Mouse (Mus musculus): ENCODE measurements around the gene Plekhm1. TPM values are rescaled to one million over a fixed set of nuclear protein-coding genes. Genes with fewer than 3 reads are reported as not detected.
"Not testable (repeated sequence)": the region's sequence is repeated elsewhere in the genome, so short reads cannot be mapped to it uniquely, and the experiment has no call there.

Plekhm1 gene
- 7.4 and 8.2 TPM in 2 replicates for polyA plus RNA-seq (2015; fragmentation: Nextera tagmentation; extraction: Ambion mirVana)

DNA sequence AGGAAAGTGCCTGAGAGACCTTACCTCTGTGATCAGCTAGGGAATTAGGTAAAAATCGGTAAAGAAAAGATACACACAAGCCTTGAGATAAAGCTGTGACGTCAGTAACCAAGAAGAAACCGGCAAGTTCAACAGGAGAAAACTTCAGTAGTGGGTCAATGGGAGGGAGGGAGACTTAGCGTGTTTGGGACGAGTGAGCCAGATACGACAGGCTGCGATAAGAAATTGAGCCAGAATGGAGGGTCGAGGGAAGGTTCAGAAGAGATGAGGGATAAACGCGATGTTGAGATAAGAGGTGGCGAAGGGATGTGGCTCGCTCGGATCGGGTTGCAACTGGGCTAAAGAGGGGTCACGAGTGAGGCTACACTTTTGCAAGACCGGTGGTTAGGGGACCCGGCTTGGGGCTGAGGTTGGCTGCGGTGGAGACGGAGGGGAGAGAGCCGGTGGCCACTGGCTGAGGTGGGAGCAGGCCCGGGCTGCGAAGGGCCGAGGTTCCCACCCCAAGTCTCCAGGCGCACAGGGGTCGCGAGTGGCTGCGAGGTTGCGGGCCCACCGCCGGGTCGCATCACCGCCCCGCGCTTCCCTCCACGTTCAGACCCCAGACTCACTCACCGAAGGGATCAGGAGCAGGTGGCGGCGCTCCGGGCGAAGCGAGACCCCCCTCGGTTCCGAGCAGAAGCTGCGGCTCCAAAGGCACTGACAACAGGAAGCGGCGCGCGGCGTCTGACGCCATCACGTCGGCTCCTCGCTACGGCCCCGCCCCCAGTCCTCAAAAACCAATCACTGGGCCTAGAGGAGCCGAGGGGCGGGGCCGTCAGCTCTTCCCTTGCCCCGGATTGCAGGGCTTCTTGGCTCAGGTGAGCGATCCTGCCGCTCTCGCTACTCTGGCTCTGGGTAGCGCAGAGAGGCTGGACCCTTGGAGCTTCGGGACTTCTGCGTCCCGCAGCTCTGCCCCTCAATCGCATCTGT is at the start of gene Plekhm1:
Plekhm1 (minus strand) TSS at position 707 of the 969 bp plus-strand sequence.
- Histone ChIP-seq H3K9me3 (replicated peaks) (no peaks in the 10 kb centered on the region), H3K36me3 (0 out of 2 replicates have a peak, but pooled peaks cover 5% of the 10 kb centered on the region), H3K27ac (peak within 1 kb of the TSS; percentile 81), H3K4me3 (replicated peaks) (peak within 1 kb of the TSS; percentile 93), H3K4me1 (peaks cover 26% of the 10 kb centered on the region), H3K4me2 (peak within 1 kb of the TSS; percentile 93), H3K9ac (peak within 1 kb of the TSS; percentile 77), H3K27me3 (peaks cover 10% of the 10 kb centered on the region)
- WGBS, result under 1% methylated on average over 67 of the region's 67 CpGs
- peak; percentile 98 for ATAC-seq (replicated peaks; ENCODE audit: low FRiP score)

DNA sequence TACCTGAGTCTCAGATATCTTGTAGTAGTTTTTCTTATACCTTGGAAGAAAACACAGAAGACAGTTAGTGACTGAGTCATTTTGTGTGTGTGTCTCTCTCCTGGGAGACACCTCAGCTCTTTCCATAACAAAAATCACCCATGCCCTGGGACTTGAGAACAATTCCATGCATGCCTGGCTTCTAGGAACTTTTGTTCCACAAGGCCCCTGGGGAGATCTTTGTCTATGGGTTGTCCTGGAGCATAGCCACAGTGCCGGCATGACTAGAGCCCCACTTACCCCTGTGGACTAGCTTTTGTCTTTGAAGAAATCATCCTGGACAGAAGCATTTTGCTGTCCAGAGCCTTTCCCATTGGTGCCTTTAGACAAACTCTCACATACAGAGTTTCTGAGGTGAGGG is 38.6 kb upstream of the Plekhm1 start:
- H3K27ac ChIP-seq; ATAC-seq (replicated peaks; ENCODE audit: low FRiP score); H3K27me3 ChIP-seq; H3K4me3 ChIP-seq (replicated peaks); H3K4me1 ChIP-seq; H3K9ac ChIP-seq; H3K9me3 ChIP-seq (replicated peaks); H3K36me3 ChIP-seq; H3K4me2 ChIP-seq: not testable (repeated sequence)
- WGBS, result 85% methylated on average over 1 of the region's 1 CpGs

GRCm38 (mm10) chr11:103449721-103450120 is 37.2 kb upstream of the Plekhm1 start:
- not testable (repeated sequence) for H3K4me3 ChIP-seq (replicated peaks); ATAC-seq (replicated peaks; ENCODE audit: low FRiP score); H3K4me1 ChIP-seq; H3K9me3 ChIP-seq (replicated peaks); H3K4me2 ChIP-seq; H3K36me3 ChIP-seq; H3K9ac ChIP-seq; H3K27ac ChIP-seq; H3K27me3 ChIP-seq
- WGBS, result 90% methylated on average over 14 of the region's 14 CpGs

- no peaks in the 10 kb centered on the region for H3K4me1 ChIP-seq
- no peaks in the 10 kb centered on the region for H3K27me3 ChIP-seq
- no peak overlapping the region for H3K9ac ChIP-seq
- ATAC-seq (replicated peaks; ENCODE audit: low FRiP score), result no peak
- H3K4me2 ChIP-seq, result no peak overlapping the region
- H3K4me3 ChIP-seq (replicated peaks), result no peak overlapping the region
- WGBS, result 91% methylated on average over 3 of the region's 3 CpGs
- no peak overlapping the region for H3K27ac ChIP-seq
- no peaks in the 10 kb centered on the region for H3K36me3 ChIP-seq
- H3K9me3 ChIP-seq (replicated peaks), result no peaks in the 10 kb centered on the region
Measured at GRCm38 (mm10) chr11:103443678-103444077, 31.2 kb upstream of the Plekhm1 start.

DNA sequence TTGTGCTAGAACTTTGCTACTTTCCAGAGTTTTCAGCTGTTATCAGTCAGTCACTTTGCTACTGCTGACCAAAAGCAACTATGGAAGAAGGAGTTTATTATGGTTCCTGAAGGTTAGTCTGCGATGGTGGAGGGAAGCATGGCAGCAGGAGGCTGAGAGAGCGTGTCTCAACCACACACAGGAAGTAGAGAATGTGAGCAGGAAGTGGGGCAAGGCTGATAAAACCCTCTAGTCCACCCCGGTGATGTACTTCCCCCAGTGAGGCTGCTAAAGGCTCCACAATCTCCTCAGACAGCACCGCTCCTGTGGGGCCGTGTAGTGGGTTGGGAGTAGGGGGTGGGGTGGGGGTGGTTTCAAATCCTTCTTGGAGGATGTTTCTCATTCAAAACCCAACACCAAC is 23.8 kb upstream of the Plekhm1 start:
- no peaks in the 10 kb centered on the region for H3K9me3 ChIP-seq (replicated peaks)
- no peak for ATAC-seq (replicated peaks; ENCODE audit: low FRiP score)
- H3K4me3 ChIP-seq (replicated peaks), result no peak overlapping the region
- H3K36me3 ChIP-seq, result no peaks in the 10 kb centered on the region
- H3K27me3 ChIP-seq, result no peaks in the 10 kb centered on the region
- no peak overlapping the region for H3K9ac ChIP-seq
- 77% methylated on average over 5 of the region's 5 CpGs for WGBS
- no peak overlapping the region for H3K27ac ChIP-seq
- no peak overlapping the region for H3K4me2 ChIP-seq
- no peaks in the 10 kb centered on the region for H3K4me1 ChIP-seq

DNA sequence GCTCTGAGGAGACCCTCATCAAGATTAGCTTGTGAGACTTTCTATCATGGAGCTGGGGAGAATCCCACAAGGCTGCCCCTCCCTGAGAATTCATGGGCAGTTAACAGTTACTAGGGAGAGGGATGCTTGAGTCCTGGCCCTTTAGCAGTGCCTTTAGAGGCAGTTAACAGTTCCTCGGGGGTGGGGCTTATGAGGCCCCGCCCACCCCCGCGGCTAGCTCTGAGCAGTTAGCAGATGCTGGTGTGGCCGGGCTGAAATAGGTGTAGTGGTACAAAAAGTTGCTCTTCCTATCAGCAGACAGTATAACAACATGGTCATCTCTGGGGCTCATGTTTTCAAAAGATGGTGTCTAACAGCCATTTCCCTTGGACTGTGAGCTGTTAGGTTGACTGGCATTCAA is 12.5 kb upstream of the Plekhm1 start:
- Histone ChIP-seq H3K9ac (no peak overlapping the region), H3K9me3 (replicated peaks) (no peaks in the 10 kb centered on the region), H3K36me3 (no peaks in the 10 kb centered on the region), H3K27me3 (no peaks in the 10 kb centered on the region), H3K27ac (no peak overlapping the region), H3K4me1 (no peaks in the 10 kb centered on the region), H3K4me3 (replicated peaks) (no peak overlapping the region), H3K4me2 (no peak overlapping the region)
- no peak for ATAC-seq (replicated peaks; ENCODE audit: low FRiP score)
- WGBS, result 35% methylated on average over 5 of the region's 5 CpGs

DNA sequence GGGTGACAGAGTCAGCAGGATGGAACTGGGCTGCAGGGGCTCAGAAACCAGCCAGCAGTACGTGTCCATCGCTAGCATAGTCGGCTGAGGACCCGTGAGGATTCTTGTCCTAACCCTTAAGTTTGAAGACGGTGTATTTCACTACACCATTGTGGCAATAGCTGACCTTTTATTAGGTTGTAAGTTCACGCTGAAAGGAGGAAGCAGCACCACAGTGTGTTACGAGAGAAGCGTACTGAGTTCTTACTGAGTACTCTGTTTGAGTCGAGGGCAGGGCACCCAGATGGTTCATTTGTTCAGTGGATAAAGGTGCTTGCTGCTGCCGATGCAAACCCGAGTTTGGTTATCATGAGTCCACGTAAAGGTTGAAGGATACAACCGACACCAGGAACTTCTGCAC is 7.2 kb upstream of the Plekhm1 start:
- WGBS, result 81% methylated on average over 13 of the region's 13 CpGs
- H3K27me3 ChIP-seq, result 0 out of 2 replicates have a peak, but pooled peaks cover 2% of the 10 kb centered on the region
- H3K36me3 ChIP-seq, result no peaks in the 10 kb centered on the region
- H3K9me3 ChIP-seq (replicated peaks), result no peaks in the 10 kb centered on the region
- no peak overlapping the region for H3K27ac ChIP-seq
- H3K4me1 ChIP-seq, result no peaks in the 10 kb centered on the region
- no peak for ATAC-seq (replicated peaks; ENCODE audit: low FRiP score)
- no peak overlapping the region for H3K9ac ChIP-seq
- H3K4me2 ChIP-seq, result no peak overlapping the region
- H3K4me3 ChIP-seq (replicated peaks), result no peak overlapping the region

GRCm38 (mm10) chr11:103419226-103419625 is 6.7 kb upstream of the Plekhm1 start:
- H3K36me3 ChIP-seq, result no peaks in the 10 kb centered on the region
- H3K9me3 ChIP-seq (replicated peaks), result no peaks in the 10 kb centered on the region
- H3K4me2 ChIP-seq, result no peak overlapping the region
- peaks cover 6% of the 10 kb centered on the region for H3K27me3 ChIP-seq
- H3K4me1 ChIP-seq, result no peaks in the 10 kb centered on the region
- no peak for ATAC-seq (replicated peaks; ENCODE audit: low FRiP score)
- no peak overlapping the region for H3K27ac ChIP-seq
- H3K4me3 ChIP-seq (replicated peaks), result no peak overlapping the region
- H3K9ac ChIP-seq, result no peak overlapping the region
- 76% methylated on average over 5 of the region's 5 CpGs for WGBS

- Histone ChIP-seq H3K9me3 (replicated peaks) (no peaks in the 10 kb centered on the region), H3K27me3 (peaks cover 10% of the 10 kb centered on the region), H3K36me3 (0 out of 2 replicates have a peak, but pooled peaks cover 5% of the 10 kb centered on the region), H3K4me2 (peak overlapping the region; percentile 93), H3K4me1 (peaks cover 26% of the 10 kb centered on the region), H3K27ac (no peak overlapping the region), H3K4me3 (replicated peaks) (no peak overlapping the region), H3K9ac (no peak overlapping the region)
- WGBS, result 81% methylated on average over 1 of the region's 1 CpGs
- ATAC-seq (replicated peaks; ENCODE audit: low FRiP score), result no peak
Measured at GRCm38 (mm10) chr11:103413516-103413915, 1.0 kb upstream of the Plekhm1 start.

DNA sequence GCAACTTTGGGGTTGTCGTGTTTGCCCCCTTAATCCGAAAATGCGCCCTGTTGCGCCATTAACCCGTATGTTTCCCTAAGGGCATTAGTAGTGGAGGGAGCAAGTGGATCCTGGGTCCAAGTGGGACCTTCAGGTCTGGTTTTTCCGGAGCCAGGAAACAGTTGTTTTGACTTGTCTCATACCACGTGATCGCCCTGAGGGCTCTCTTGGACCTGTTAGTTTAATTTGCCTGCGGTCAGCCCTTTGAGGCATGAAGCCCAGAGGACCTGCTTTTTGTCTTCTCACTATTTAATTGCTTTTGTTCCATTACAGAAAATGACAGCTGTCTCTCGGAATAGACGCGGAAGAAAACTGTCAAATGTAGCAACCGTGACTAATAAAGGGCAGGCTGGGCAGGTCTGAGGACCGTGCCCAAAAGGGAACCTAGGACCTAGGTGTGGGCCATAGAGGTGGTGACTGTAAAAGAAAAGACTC is 500 bp upstream of the Plekhm1 start:
- Histone ChIP-seq H3K4me2 (peak overlapping the region; percentile 93), H3K4me3 (replicated peaks) (peak overlapping the region; percentile 93)
- 3% methylated on average over 14 of the region's 14 CpGs for WGBS

GRCm38 (mm10) chr11:103411301-103411700 is 1.2 kb downstream of the Plekhm1 start:
- Histone ChIP-seq H3K27ac (no peak overlapping the region), H3K4me3 (replicated peaks) (peak overlapping the region; percentile 93), H3K27me3 (peaks cover 10% of the 10 kb centered on the region), H3K4me1 (peaks cover 26% of the 10 kb centered on the region), H3K9ac (0 out of 2 replicates have a peak overlapping the region, but pooled peaks have one; percentile 77), H3K4me2 (peak overlapping the region; percentile 93), H3K9me3 (replicated peaks) (no peaks in the 10 kb centered on the region), H3K36me3 (0 out of 2 replicates have a peak, but pooled peaks cover 5% of the 10 kb centered on the region)
- no peak for ATAC-seq (replicated peaks; ENCODE audit: low FRiP score)
- 83% methylated on average over 1 of the region's 1 CpGs for WGBS

More for the DNA sequence above, 500 bp upstream of the Plekhm1 start:
- H3K9ac ChIP-seq, result peak overlapping the region; percentile 77
- peaks cover 10% of the 10 kb centered on the region for H3K27me3 ChIP-seq
- peak overlapping the region; percentile 81 for H3K27ac ChIP-seq
- no peak; the same call in 1 of the 2 replicates for ATAC-seq (replicated peaks; ENCODE audit: low FRiP score)
- no peaks in the 10 kb centered on the region for H3K9me3 ChIP-seq (replicated peaks)
- H3K4me1 ChIP-seq, result peaks cover 26% of the 10 kb centered on the region
- H3K36me3 ChIP-seq, result 0 out of 2 replicates have a peak, but pooled peaks cover 5% of the 10 kb centered on the region

DNA sequence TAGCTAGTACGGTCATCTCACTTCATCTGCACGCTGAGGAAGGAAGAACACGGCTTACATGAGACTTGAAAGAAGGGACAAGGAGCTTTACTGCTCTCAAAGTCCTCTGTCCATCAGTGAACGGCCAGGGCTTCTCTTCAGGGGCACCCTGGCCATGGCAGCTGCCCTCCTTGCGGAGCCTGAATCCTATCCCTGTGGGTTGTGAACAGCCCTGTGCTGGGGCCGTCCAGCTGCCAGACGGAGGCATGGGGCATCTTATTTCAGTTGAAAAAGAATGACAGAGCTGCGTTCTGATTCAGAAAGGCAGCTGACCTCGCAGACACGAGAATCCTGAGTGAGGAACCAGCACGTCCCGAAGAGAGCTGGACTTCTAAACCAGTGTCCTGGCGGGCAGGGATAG is 3.6 kb downstream of the Plekhm1 start:
- Histone ChIP-seq H3K27me3 (0 out of 2 replicates have a peak, but pooled peaks cover under 1% of the 10 kb centered on the region), H3K36me3 (peaks cover 10% of the 10 kb centered on the region; the same call in 1 of the 2 replicates), H3K4me1 (peaks cover 26% of the 10 kb centered on the region), H3K9me3 (replicated peaks) (no peaks in the 10 kb centered on the region), H3K9ac (no peak overlapping the region), H3K27ac (no peak overlapping the region), H3K4me3 (replicated peaks) (no peak overlapping the region), H3K4me2 (no peak overlapping the region)
- no peak for ATAC-seq (replicated peaks; ENCODE audit: low FRiP score)
- 90% methylated on average over 13 of the region's 13 CpGs for WGBS
